Mouse (Mus musculus) liver, embryonic 12.5 days (tissue): ENCODE results near the gene Ift46. TPM values are rescaled to one million over a fixed set of nuclear protein-coding genes. Genes with fewer than 3 reads are reported as not detected.
"Not testable (repeated sequence)": the region's sequence is repeated elsewhere in the genome, so short reads cannot be mapped to it uniquely, and the experiment has no call there.

Experiments used
- ATAC-seq: fragments of 200-750 bp; cut with Nextera tagmentation; 2 replicates; pipeline ENCODE4 v1.8.0; 2017; ENCODE audit warnings: moderate number of reproducible peaks, mild to moderate bottlenecking, moderate library complexity
- H3K27ac ChIP-seq: fragments of 300-500 bp; sonication (generic); 2 replicates; pipeline ENCODE4 v1.5.1; 2016; ENCODE audit warnings: mild to moderate bottlenecking
- H3K27me3 ChIP-seq: fragments of 300-500 bp; sonication (generic); replicated peaks from 2 replicates; pipeline ENCODE4 v1.6.1; 2016; ENCODE audit warnings: mild to moderate bottlenecking, moderate library complexity
- H3K36me3 ChIP-seq: fragments of 300-500 bp; sonication (generic); 2 replicates; pipeline ENCODE4 v1.6.1; 2016; ENCODE audit warnings: mild to moderate bottlenecking, moderate library complexity
- H3K4me1 ChIP-seq: fragments of 300-500 bp; sonication (generic); 2 replicates; pipeline ENCODE4 v1.6.1; 2016
- H3K4me2 ChIP-seq: fragments of 300-500 bp; sonication (generic); 2 replicates; pipeline ENCODE4 v1.6.1; 2016; ENCODE audit warnings: mild to moderate bottlenecking, moderate library complexity
- H3K4me3 ChIP-seq: fragments of 300-500 bp; sonication (generic); 2 replicates; pipeline ENCODE4 v1.5.1; 2016; ENCODE audit warnings: mild to moderate bottlenecking, moderate library complexity
- H3K9ac ChIP-seq: fragments of 300-500 bp; sonication (generic); 2 replicates; pipeline ENCODE4 v1.6.1; 2016; ENCODE audit warnings: mild to moderate bottlenecking, moderate library complexity
- H3K9me3 ChIP-seq: fragments of 300-500 bp; sonication (generic); replicated peaks from 2 replicates; pipeline ENCODE4 v1.6.1; 2016; ENCODE audit warnings: mild to moderate bottlenecking, moderate library complexity
- WGBS: fragments of 180-500 bp; shearing (Covaris S2); methylation state at CpG from one replicate; pipeline ENCODE4 v1.1.7; 2016; ENCODE audit not compliant: insufficient replicate concordance; 5-methylcytosine and 5-hydroxymethylcytosine counted together
- polyA plus RNA-seq: library from polyadenylated mRNA; unstranded; fragments of >200 nt; fragmentation: Nextera tagmentation; extraction: Ambion mirVana; gene quantifications from 2 replicates; pipeline ENCODE4 v1.2.1, GENCODE M21; 2016

The Ift46 gene
- polyA plus RNA-seq, 1 experiment from 2014 or later, result 24.3 TPM

GRCm38 (mm10) chr9:44740663-44741192 is 27.0 kb upstream of the Ift46 start:
- H3K9me3 ChIP-seq, result no peaks in the 10 kb centered on the region
- peaks cover 16% of the 10 kb centered on the region for H3K27me3 ChIP-seq
- 83% methylated on average over 1 of the region's 1 CpGs for WGBS
- H3K4me2 ChIP-seq, result no peak overlapping the region
- no peak overlapping the region for H3K27ac ChIP-seq
- H3K36me3 ChIP-seq, result peaks cover 42% of the 10 kb centered on the region
- H3K9ac ChIP-seq, result no peak overlapping the region
- H3K4me1 ChIP-seq, result no peaks in the 10 kb centered on the region
- no peak overlapping the region for H3K4me3 ChIP-seq
- ATAC-seq, result 0 out of 2 replicates have a peak, but pooled peaks have one; percentile 35

DNA sequence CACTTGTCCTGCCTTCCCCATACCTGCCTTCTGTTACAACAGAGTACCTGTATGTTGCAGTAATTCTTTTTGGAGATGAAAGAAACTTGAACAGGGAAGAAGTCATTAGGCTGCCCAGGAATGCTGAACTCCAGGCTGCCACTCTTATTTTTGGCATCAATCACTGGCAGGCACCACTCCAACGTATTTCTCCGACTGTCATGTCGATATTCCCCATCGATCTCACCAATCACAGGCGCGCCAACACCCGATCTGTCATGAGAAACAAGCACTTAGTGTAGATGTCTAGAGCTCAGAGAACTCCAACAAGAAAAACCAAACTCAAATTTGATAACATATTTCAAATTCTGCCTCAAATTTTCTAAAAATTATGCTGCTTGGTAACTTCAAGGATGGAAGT is 22.3 kb upstream of the Ift46 start:
- Histone ChIP-seq H3K9me3 (no peaks in the 10 kb centered on the region), H3K9ac (no peak overlapping the region), H3K4me1 (no peaks in the 10 kb centered on the region), H3K36me3 (peaks cover 89% of the 10 kb centered on the region), H3K27me3 (no peaks in the 10 kb centered on the region), H3K4me2 (no peak overlapping the region), H3K27ac (no peak overlapping the region), H3K4me3 (no peak overlapping the region)
- ATAC-seq, result no peak
- WGBS, result 89% methylated on average over 7 of the region's 7 CpGs

- no peak overlapping the region for H3K4me2 ChIP-seq
- H3K36me3 ChIP-seq, result peaks cover 97% of the 10 kb centered on the region
- H3K27me3 ChIP-seq, result no peaks in the 10 kb centered on the region
- H3K4me1 ChIP-seq, result no peaks in the 10 kb centered on the region
- H3K27ac ChIP-seq, result no peak overlapping the region
- H3K9me3 ChIP-seq, result no peaks in the 10 kb centered on the region
- WGBS, result 82% methylated on average over 3 of the region's 3 CpGs
- no peak overlapping the region for H3K9ac ChIP-seq
- no peak overlapping the region for H3K4me3 ChIP-seq
- no peak for ATAC-seq
Observed at GRCm38 (mm10) chr9:44746666-44747065, 21.0 kb upstream of the Ift46 start.

DNA sequence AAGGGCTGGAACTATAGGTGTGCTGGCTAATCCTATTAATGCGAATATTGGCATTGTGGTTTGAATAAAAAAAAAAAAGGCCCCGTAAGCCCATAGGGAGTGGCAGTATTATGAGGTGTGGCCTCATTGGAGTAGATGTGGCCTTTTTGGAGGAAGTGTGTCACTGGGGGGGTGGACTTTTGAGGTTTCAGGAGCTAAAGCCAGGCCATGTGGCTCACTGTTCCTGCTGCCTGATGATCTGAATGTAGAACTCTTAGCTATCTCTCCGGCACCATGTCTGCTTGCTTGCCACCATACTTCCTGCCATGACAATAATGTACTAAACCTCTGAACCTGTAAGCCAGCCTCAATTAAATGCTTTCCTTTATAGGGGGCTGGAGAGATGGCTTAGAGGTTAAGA is 20.4 kb upstream of the Ift46 start:
- H3K27ac ChIP-seq, result no peak overlapping the region
- no peak for ATAC-seq
- H3K9ac ChIP-seq, result no peak overlapping the region
- H3K4me1 ChIP-seq, result no peaks in the 10 kb centered on the region
- no peaks in the 10 kb centered on the region for H3K9me3 ChIP-seq
- no peaks in the 10 kb centered on the region for H3K27me3 ChIP-seq
- peaks cover 99% of the 10 kb centered on the region for H3K36me3 ChIP-seq
- no peak overlapping the region for H3K4me2 ChIP-seq
- H3K4me3 ChIP-seq, result no peak overlapping the region
- WGBS, result 89% methylated on average over 3 of the region's 3 CpGs

DNA sequence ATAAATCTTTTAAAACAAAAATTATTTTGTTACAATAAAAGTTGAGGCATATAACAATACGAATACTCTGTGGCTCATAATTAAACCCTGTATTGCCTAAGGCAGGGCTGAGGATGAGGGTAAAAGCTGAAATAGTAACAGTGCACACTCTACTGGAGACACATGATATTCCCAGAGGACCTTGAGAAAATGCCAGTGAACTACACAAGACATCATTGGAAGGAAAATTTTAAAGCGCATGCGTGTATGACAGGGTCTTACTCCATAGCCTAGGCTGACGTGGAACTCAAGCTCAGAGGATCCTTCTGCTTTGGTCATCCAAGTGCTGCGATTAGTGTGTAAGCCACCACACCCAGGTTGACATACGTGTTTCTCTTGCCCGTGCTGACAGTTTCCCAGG is 19.2 kb upstream of the Ift46 start:
- WGBS, result 91% methylated on average over 7 of the region's 7 CpGs
- Histone ChIP-seq H3K36me3 (peaks cover 98% of the 10 kb centered on the region), H3K4me3 (no peak overlapping the region), H3K4me1 (no peaks in the 10 kb centered on the region), H3K4me2 (no peak overlapping the region), H3K9me3 (no peaks in the 10 kb centered on the region), H3K27ac (no peak overlapping the region), H3K9ac (no peak overlapping the region), H3K27me3 (no peaks in the 10 kb centered on the region)
- no peak for ATAC-seq

- no peak overlapping the region for H3K4me3 ChIP-seq
- H3K4me1 ChIP-seq, result peaks cover 35% of the 10 kb centered on the region
- peaks cover 61% of the 10 kb centered on the region for H3K36me3 ChIP-seq
- no peaks in the 10 kb centered on the region for H3K27me3 ChIP-seq
- H3K4me2 ChIP-seq, result no peak overlapping the region
- no peak overlapping the region for H3K9ac ChIP-seq
- no peak overlapping the region for H3K27ac ChIP-seq
- ATAC-seq, result no peak
- WGBS, result 72% methylated on average over 2 of the region's 2 CpGs
- no peaks in the 10 kb centered on the region for H3K9me3 ChIP-seq
Observed at GRCm38 (mm10) chr9:44760873-44761272, 6.8 kb upstream of the Ift46 start.

DNA sequence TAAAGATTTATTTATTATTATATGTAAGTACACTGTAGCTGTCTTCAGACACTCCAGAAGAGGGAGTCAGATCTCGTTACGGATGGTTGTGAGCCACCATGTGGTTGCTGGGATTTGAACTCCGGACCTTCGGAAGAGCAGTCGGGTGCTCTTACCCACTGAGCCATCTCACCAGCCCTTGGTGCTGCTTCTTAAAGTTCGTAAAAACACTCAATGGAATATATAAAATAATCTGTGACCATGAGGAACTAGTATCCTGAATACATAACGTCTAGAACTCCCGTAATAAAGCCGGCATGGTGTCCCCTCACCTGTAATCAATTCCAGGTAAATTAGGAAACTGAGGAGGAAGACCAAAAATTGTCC is 304 bp downstream of the Ift46 start:
- Histone ChIP-seq H3K4me2 (peak overlapping the region; percentile 84), H3K27ac (peak overlapping the region; percentile 95), H3K4me3 (peak overlapping the region; percentile 94), H3K9ac (peak overlapping the region; percentile 96; the same call in 1 of the 2 replicates), H3K4me1 (peaks cover 43% of the 10 kb centered on the region)
- not testable (repeated sequence) for H3K36me3 ChIP-seq, H3K9me3 ChIP-seq, H3K27me3 ChIP-seq
- 0 out of 2 replicates have a peak, but pooled peaks have one; percentile 6 for ATAC-seq
- WGBS, result 38% methylated on average over 7 of the region's 9 CpGs

DNA sequence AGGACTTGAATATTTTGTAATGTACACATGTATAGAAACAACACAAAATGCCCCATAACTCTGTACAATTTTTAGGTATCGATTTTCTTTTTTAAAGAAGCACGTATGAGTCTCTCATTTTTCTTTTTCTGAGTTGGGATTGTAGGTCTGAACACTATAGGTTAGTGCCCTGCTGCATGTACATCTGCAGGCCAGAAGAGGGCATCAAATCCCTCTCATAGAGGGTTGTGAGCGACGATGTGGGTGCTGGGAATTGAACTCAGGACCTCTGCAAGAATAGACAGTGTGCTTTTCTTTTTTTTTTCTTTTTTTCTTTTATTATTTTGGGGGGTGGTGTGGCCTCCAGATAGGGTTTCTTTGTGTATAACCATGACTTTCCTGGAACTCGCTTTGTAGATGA is 3.7 kb downstream of the Ift46 start:
- Histone ChIP-seq H3K4me2 (no peak overlapping the region), H3K36me3 (peaks cover 8% of the 10 kb centered on the region), H3K9ac (no peak overlapping the region), H3K9me3 (no peaks in the 10 kb centered on the region), H3K4me1 (peaks cover 28% of the 10 kb centered on the region), H3K4me3 (no peak overlapping the region), H3K27ac (no peak overlapping the region), H3K27me3 (no peaks in the 10 kb centered on the region)
- no peak for ATAC-seq
- WGBS, result 85% methylated on average over 5 of the region's 5 CpGs

GRCm38 (mm10) chr9:44772392-44772749 is 4.7 kb downstream of the Ift46 start:
- Histone ChIP-seq H3K4me3 (peak overlapping the region; percentile 79; the same call in 1 of the 2 replicates), H3K9me3 (no peaks in the 10 kb centered on the region), H3K27ac (peak overlapping the region; percentile 67), H3K9ac (peak overlapping the region; percentile 74; the same call in 1 of the 2 replicates), H3K4me2 (peak overlapping the region; percentile 98), H3K4me1 (peaks cover 21% of the 10 kb centered on the region), H3K27me3 (no peaks in the 10 kb centered on the region), H3K36me3 (peaks cover 8% of the 10 kb centered on the region)
- 18% methylated on average over 5 of the region's 5 CpGs for WGBS
- ATAC-seq, result no peak

GRCm38 (mm10) chr9:44772750-44773651 is 5.3 kb downstream of the Ift46 start:
- under 1% methylated on average over 41 of the region's 41 CpGs for WGBS
- Histone ChIP-seq H3K4me3 (peak overlapping the region; percentile 79), H3K36me3 (peaks cover 8% of the 10 kb centered on the region), H3K27ac (peak overlapping the region; percentile 78), H3K27me3 (no peaks in the 10 kb centered on the region), H3K4me1 (peaks cover 21% of the 10 kb centered on the region), H3K4me2 (peak overlapping the region; percentile 98), H3K9ac (peak overlapping the region; percentile 74), H3K9me3 (no peaks in the 10 kb centered on the region)
- peak; percentile 98 for ATAC-seq

DNA sequence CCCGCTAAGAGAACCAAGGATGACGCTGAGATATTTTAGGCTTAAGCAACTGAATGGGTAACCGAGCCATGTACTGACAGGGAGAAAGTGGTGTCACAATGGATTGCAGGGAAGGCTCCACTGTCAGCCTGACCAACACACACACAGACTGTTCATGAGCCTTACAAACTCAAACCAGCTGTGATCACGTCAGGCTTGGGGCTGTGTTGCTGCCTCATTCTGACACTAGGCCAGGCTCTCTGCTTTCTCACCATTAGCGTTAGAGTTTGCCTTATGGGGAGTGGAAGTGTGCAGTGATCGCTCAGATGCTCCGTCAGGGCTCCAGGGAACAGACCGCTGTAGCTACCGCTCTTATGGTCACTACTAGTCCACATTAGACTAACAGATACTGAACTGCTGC is 25.1 kb downstream of the Ift46 start:
- Histone ChIP-seq H3K36me3 (peaks cover 38% of the 10 kb centered on the region; the same call in 1 of the 2 replicates), H3K4me1 (no peaks in the 10 kb centered on the region), H3K4me2 (no peak overlapping the region), H3K9me3 (no peaks in the 10 kb centered on the region), H3K4me3 (no peak overlapping the region), H3K9ac (no peak overlapping the region), H3K27ac (no peak overlapping the region), H3K27me3 (peaks cover 21% of the 10 kb centered on the region)
- 72% methylated on average over 9 of the region's 9 CpGs for WGBS
- no peak for ATAC-seq

- Histone ChIP-seq H3K9ac (no peak overlapping the region), H3K4me2 (peak overlapping the region; percentile 89; the same call in 1 of the 2 replicates), H3K36me3 (no peaks in the 10 kb centered on the region), H3K27me3 (peaks cover 66% of the 10 kb centered on the region), H3K27ac (no peak overlapping the region), H3K4me1 (peaks cover 22% of the 10 kb centered on the region), H3K9me3 (no peaks in the 10 kb centered on the region), H3K4me3 (no peak overlapping the region)
- WGBS, result 39% methylated on average over 7 of the region's 7 CpGs
- no peak for ATAC-seq
Observed at GRCm38 (mm10) chr9:44798298-44798697, 30.6 kb downstream of the Ift46 start.
